8 mouse cellular contexts compared by ENCODE assay signal in genomic region chr2:164485681-164486257, GRCm38 (mm10). TPM values are rescaled to one million over a fixed set of nuclear protein-coding genes. Genes with fewer than 3 reads are reported as not detected.
DNase-seq lines count a peak whose midpoint lies in the region; ATAC-seq and TF ChIP-seq lines count a peak whose summit lies in the region.

Gene Dbndd2, plus strand, starts transcription at chr2:164486106.

- no peaks in the 10 kb centered on the region; the same call in 1 of the 2 replicates for H3K4me1 ChIP-seq in bone marrow, adult 2 months (ENCODE audit: control insufficient read depth, insufficient read depth, low read length)
- H3K4me1 ChIP-seq in limb, embryonic 11.5 days (ENCODE audit: control insufficient read depth, insufficient read depth, low read length), result peaks cover 8% of the 10 kb centered on the region; the same call in 1 of the 2 replicates
- H3K4me1 ChIP-seq in midbrain, embryonic 12.5 days, result peaks cover 18% of the 10 kb centered on the region

- peak; percentile 14 for ATAC-seq in inflammation-experienced regulatory T-cells, adult 6 months
- no peak for ATAC-seq in limb, embryonic 11.5 days (ENCODE audit: insufficient number of reproducible peaks, low FRiP score, low TSS enrichment, low read depth)
- peak; percentile 41; the same call in 1 of the 2 replicates for ATAC-seq in midbrain, embryonic 12.5 days (ENCODE audit: low FRiP score, low read depth)

- no peak for TF ChIP-seq POLR2A in bone marrow, adult 2 months (IDR thresholded peaks at IDR 0.05; ENCODE audit: borderline replicate concordance, control insufficient read depth, low read depth, low read length)

- H3K36me3 ChIP-seq in limb, embryonic 11.5 days (ENCODE audit: control insufficient read depth, insufficient read depth, low read length), result no peaks in the 10 kb centered on the region
- peaks cover 7% of the 10 kb centered on the region; the same call in 1 of the 2 replicates for H3K36me3 ChIP-seq in midbrain, embryonic 12.5 days

- no peak for TF ChIP-seq CTCF in bone marrow, adult 2 months (IDR thresholded peaks at IDR 0.05; ENCODE audit: control insufficient read depth, insufficient read depth, low read length)

- H3K27ac ChIP-seq in bone marrow, adult 2 months (ENCODE audit: control insufficient read depth, insufficient read depth, low read depth, low read length, poor library complexity), result no peak within 1 kb of the TSS; the same call in 1 of the 2 replicates
- no peak within 1 kb of the TSS for H3K27ac ChIP-seq in limb, embryonic 11.5 days (replicated peaks; ENCODE audit: low read depth, low read length)
- H3K27ac ChIP-seq in midbrain, embryonic 12.5 days (replicated peaks), result no peak within 1 kb of the TSS

- 7% methylated on average over 26 of the region's 26 CpGs for WGBS in bone marrow, adult 2 months
- 3% methylated on average over 26 of the region's 26 CpGs for WGBS in limb, embryonic 11.5 days
- 2% methylated on average over 26 of the region's 26 CpGs for WGBS in midbrain, embryonic 12.5 days

- peaks cover 21% of the 10 kb centered on the region for H3K27me3 ChIP-seq in limb, embryonic 11.5 days (ENCODE audit: control insufficient read depth, insufficient read depth, low read length)
- peaks cover 53% of the 10 kb centered on the region for H3K27me3 ChIP-seq in midbrain, embryonic 12.5 days

- H3K9ac ChIP-seq in limb, embryonic 11.5 days (ENCODE audit: low read length), result peak within 1 kb of the TSS; percentile 57
- peak within 1 kb of the TSS; percentile 64 for H3K9ac ChIP-seq in midbrain, embryonic 12.5 days (replicated peaks)

- peak within 1 kb of the TSS; percentile 100 for H3K4me2 ChIP-seq in limb, embryonic 11.5 days (ENCODE audit: low read depth, severe bottlenecking)
- H3K4me2 ChIP-seq in midbrain, embryonic 12.5 days (replicated peaks), result peak within 1 kb of the TSS; percentile 100

- peak within 1 kb of the TSS; percentile 25 for H3K4me3 ChIP-seq in bone marrow, adult 2 months (replicated peaks; ENCODE audit: control insufficient read depth, low read depth, low read length)
- peak within 1 kb of the TSS; percentile 68 for H3K4me3 ChIP-seq in limb, embryonic 11.5 days (ENCODE audit: low read depth, low read length)
- H3K4me3 ChIP-seq in midbrain, embryonic 12.5 days, result peak within 1 kb of the TSS; percentile 76

- peak; percentile 80 for DNase-seq in cerebellum, adult 9-10 months
- no peak for DNase-seq in cerebellum, postnatal 36 days
- peak; percentile 41 for DNase-seq in gastrocnemius, postnatal 25 days
- DNase-seq in limb, embryonic 11.5 days (ENCODE audit: low spot score), result peak; percentile 40
- DNase-seq in adipocyte (ENCODE audit: low spot score), result no peak

- no peaks in the 10 kb centered on the region for H3K9me3 ChIP-seq in limb, embryonic 11.5 days (ENCODE audit: control insufficient read depth, low read length)
- no peaks in the 10 kb centered on the region for H3K9me3 ChIP-seq in midbrain, embryonic 12.5 days

RNA-seq across cellular contexts. Expression of gene Dbndd2, which starts in this region (rescaled TPM):
- 7.5 and 8.1 TPM in 2 replicates for polyA plus RNA-seq in bone marrow, adult 2 months (2011; ENCODE audit: insufficient read depth, insufficient read length, low replicate concordance, missing spikeins)
- 10 to 100 TPM; 21.2 to 35.4 TPM for total RNA-seq in gastrocnemius, postnatal 25 days (2021)
- polyA plus RNA-seq in inflammation-experienced regulatory T-cells, adult 6 months (2017; shearing (Covaris generic)), result 1 to 10 TPM; 1.5 to 7.5 (median 7.1) TPM
- polyA plus RNA-seq in limb, embryonic 11.5 days (2014; fragmentation: Nextera tagmentation; extraction: Ambion mirVana), result 0.38 and 1.3 TPM in 2 replicates
- 4.7 and 6.0 TPM in 2 replicates for polyA plus RNA-seq in midbrain, embryonic 12.5 days (2016; fragmentation: Nextera tagmentation; extraction: Ambion mirVana)

Comparison
In these comparisons a context has a peak if more than half of its experiments do, and no peak if none do; other contexts are left out.
1. DNase-seq: peak in cerebellum, adult 9-10 months (single experiment), gastrocnemius, postnatal 25 days (single experiment) and limb, embryonic 11.5 days (single experiment); none in cerebellum, postnatal 36 days (0 of 2) and adipocyte (single experiment).
2. H3K4me3 ChIP-seq: peak in every context shown above with its lines; median percentile 76 in midbrain, embryonic 12.5 days; 68 in limb, embryonic 11.5 days; 25 in bone marrow, adult 2 months.